Mouse (Mus musculus): ENCODE results near the gene Etv4.

GRCm38 (mm10) chr11:101805113-101805704 lies 20.0 kb upstream of the Etv4 start:
- no peak for TF ChIP-seq CTCF (IDR thresholded peaks at IDR 0.05; ENCODE audit: control insufficient read depth, insufficient read depth, low read length)
- no peak for TF ChIP-seq POLR2A (IDR thresholded peaks at IDR 0.05; ENCODE audit: borderline replicate concordance, control insufficient read depth, low read depth, low read length)

Measured in bone marrow, adult 2 months (tissue).